Mouse (Mus musculus): Measurements from ENCODE around the gene Hist2h3b.
"Not testable (repeated sequence)": the region's sequence is repeated elsewhere in the genome, so short reads cannot be mapped to it uniquely, and the experiment has no call there.

DNA sequence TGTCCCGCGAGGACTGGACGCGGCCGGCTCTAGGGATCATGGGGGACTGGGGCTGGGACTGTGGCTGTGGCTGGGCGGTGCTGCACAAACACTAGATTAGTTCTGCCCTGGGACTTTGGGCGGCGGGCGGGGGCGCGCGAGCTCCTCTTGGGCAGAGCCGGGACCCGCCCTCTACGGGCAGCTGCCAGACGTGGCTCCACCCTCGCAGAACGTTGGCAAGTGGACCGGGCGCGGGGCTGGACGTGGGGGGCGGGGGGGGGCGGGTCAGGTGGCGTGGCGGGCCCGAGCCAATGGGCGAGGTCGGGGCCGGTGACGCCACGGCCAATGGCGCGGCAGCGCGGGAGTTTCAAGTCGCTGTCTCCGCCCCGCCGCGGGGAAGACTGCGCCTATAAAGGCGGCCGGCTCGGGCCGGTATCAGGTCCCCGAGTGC, 22.0 kb upstream of the Hist2h3b start, which contains the start of gene Hist2h3c1:
- not testable (repeated sequence) for TF ChIP-seq POLR2A (IDR thresholded peaks at IDR 0.05; ENCODE audit: borderline replicate concordance, insufficient read depth, low read length); CTCF (IDR thresholded peaks at IDR 0.05; ENCODE audit: borderline replicate concordance, insufficient read depth, low read depth, low read length)

Data from cerebellum, adult 2 months (tissue).